Mouse (Mus musculus) cerebellum, adult 2 months (tissue): ENCODE measurements around the gene Dpep3.

Experiments used
- CTCF ChIP-seq: fragments of 200-500 bp; IDR thresholded peaks from 2 replicates; pipeline ENCODE4 v1.5.1; 2011; ENCODE audit warnings: low read depth, mild to moderate bottlenecking, control low read depth, low read length, moderate library complexity, borderline replicate concordance; ENCODE audit not compliant: insufficient read depth
- POLR2A ChIP-seq: fragments of 200-500 bp; IDR thresholded peaks from 2 replicates; pipeline ENCODE4 v1.6.1; 2011; ENCODE audit warnings: low read length, control low read depth, borderline replicate concordance; ENCODE audit not compliant: insufficient read depth

GRCm38 (mm10) chr8:105935105-105935504, 44.1 kb downstream of the Dpep3 start:
- TF ChIP-seq CTCF = no peak
- no peak for TF ChIP-seq POLR2A
